Mouse (Mus musculus): ENCODE data around the gene Mlf2. TPM values are rescaled to one million over a fixed set of nuclear protein-coding genes. Genes with fewer than 3 reads are reported as not detected.

The Mlf2 gene
- polyA plus RNA-seq, 1 experiment from 2014 or later = 459 TPM

DNA sequence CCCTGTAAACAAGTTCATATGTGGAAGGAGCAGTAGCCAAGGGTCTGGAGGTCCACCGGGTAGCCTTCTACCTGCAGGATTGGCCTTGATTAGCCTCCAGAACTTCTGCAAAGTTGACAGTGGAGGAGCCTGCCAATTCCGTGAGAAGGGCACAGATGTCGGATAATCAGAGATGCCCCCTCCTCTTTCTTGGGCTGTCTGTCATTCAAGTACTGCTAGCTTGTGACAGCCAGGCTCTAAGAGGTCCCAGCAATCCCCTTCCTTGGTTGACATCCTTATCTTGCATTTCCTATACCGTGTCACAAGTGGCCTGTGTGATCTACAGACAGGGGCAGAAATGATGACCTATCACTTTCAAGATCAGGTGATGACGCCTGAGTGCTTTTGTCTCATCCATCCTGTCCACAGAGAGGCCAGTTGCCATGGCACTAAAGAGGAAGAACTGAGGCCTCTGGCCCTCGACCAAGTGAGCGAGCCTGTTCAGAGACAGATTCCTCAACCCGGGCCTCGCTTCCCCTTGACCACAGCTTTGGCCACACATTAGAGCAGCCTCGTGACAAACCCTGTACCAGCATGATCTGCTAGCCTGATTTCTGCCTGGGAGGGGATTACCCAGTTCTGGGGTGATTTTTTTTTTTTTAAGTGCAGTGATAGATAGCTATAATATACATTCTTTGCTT is 30.2 kb upstream of the Mlf2 start:
- Histone ChIP-seq H3K9ac (replicated peaks) (no peak overlapping the region), H3K36me3 (no peaks in the 10 kb centered on the region), H3K27me3 (no peaks in the 10 kb centered on the region), H3K9me3 (no peaks in the 10 kb centered on the region), H3K4me2 (replicated peaks) (no peak overlapping the region), H3K4me3 (no peak overlapping the region), H3K4me1 (peaks cover 26% of the 10 kb centered on the region), H3K27ac (replicated peaks) (no peak overlapping the region)
- WGBS = 50% methylated on average over 10 of the region's 10 CpGs
- ATAC-seq (ENCODE audit: low FRiP score, low read depth) = no peak

DNA sequence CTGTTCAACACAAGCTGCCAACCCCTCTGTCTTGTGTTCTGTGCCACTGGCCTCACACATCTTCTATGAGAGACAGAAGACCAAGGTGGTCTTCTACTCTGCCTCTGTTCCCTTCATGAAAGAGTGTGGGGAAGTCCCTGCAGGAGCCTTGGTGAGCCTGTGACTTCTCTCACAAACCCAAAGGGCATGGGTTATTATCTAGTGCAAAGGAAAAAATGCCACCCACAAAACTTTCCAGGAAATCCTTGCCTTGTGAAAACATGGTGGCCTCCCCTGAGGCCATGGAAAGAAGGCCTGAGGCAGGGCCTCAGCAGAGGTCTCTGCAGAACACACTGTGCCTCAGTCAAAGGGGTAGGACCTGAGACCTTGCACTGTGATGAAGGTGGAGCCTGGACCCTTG is 29.3 kb upstream of the Mlf2 start:
- Histone ChIP-seq H3K27ac (replicated peaks) (no peak overlapping the region), H3K9ac (replicated peaks) (no peak overlapping the region), H3K36me3 (no peaks in the 10 kb centered on the region), H3K27me3 (no peaks in the 10 kb centered on the region), H3K9me3 (no peaks in the 10 kb centered on the region), H3K4me3 (no peak overlapping the region), H3K4me1 (peaks cover 26% of the 10 kb centered on the region), H3K4me2 (replicated peaks) (no peak overlapping the region)
- ATAC-seq (ENCODE audit: low FRiP score, low read depth) = no peak

DNA sequence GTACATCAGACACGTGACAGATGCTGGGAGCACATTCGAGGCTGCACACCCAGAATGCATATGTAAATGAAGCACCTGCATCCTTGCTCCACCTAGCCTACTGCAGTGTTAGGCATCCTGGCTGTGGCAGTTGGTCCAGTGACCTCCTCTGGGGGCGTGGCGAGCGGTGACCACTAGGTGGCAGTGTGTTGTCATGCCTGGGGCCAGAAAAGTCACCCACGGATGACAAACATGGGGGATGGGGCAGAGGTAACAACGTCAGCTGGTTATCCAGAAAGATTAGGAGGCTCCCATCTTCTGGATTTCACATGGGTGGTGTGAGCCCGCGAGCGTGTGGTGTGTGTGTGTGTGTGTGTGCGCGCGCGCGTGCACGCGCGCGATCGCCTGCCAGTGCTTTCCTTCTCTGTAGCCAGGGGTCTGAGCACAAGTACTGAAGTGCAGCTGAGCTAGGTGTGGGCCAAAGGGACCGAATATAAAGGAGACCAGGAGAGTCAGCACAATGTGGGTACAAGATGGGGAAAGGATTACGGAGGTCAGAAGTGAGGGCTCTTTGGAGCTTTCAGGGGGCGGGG is 27.5 kb upstream of the Mlf2 start:
- H3K36me3 ChIP-seq = no peaks in the 10 kb centered on the region
- peak overlapping the region; percentile 45 for H3K4me3 ChIP-seq
- WGBS = under 1% methylated on average over 23 of the region's 23 CpGs
- no peaks in the 10 kb centered on the region for H3K9me3 ChIP-seq
- peak overlapping the region; percentile 80 for H3K9ac ChIP-seq (replicated peaks)
- H3K4me2 ChIP-seq (replicated peaks) = peak overlapping the region; percentile 71
- peak overlapping the region; percentile 99 for H3K27ac ChIP-seq (replicated peaks)
- peaks cover 26% of the 10 kb centered on the region for H3K4me1 ChIP-seq
- H3K27me3 ChIP-seq = peaks cover 8% of the 10 kb centered on the region
- ATAC-seq (ENCODE audit: low FRiP score, low read depth) = peak; percentile 87

DNA sequence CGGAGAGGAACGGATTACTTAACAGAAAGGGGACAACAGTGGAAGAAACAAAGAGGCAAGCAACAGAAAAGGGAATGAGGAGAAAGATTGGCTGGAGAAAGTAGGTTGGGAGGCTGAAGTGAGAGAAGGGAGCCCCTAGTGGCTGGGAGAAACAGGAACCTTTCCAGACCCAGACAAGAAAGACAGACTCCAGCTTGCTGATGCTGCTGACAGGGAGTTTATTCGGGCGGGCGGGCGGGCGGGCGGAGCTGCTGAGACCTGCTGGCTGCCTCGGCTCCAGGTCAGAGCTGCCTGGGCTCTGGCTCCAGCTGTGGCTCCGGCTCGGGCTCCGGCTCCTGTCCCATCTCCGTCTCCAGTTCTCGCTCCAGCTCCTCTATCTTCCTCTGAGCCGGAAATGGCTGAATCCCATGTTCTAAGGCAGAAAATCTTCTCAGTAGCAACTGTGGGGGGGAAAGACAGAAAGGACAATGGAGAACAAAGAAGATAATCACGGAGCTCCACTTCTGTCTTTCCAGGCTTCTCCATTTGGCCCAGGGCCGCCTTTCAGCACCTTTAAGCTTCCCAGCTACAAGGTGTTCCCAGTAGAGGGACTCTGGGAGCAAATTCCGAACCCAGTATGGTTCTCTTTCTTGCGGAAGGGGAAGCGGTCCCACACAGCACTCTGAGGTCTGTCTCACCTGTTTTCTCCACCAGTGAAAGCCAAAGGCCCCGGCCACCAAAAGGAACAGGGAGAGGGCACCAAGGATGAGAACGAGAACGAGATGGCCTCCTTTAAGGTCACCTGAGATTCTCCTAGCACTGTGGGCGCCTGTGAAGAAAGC is 26.8 kb upstream of the Mlf2 start:
- Histone ChIP-seq H3K27me3 (peaks cover 14% of the 10 kb centered on the region), H3K9me3 (no peaks in the 10 kb centered on the region), H3K4me2 (replicated peaks) (peak overlapping the region; percentile 71), H3K4me1 (peaks cover 26% of the 10 kb centered on the region), H3K36me3 (no peaks in the 10 kb centered on the region), H3K9ac (replicated peaks) (peak overlapping the region; percentile 80), H3K27ac (replicated peaks) (peak overlapping the region; percentile 99), H3K4me3 (peak overlapping the region; percentile 45)
- peak; percentile 57 for ATAC-seq (ENCODE audit: low FRiP score, low read depth)
- WGBS = 6% methylated on average over 24 of the region's 24 CpGs

DNA sequence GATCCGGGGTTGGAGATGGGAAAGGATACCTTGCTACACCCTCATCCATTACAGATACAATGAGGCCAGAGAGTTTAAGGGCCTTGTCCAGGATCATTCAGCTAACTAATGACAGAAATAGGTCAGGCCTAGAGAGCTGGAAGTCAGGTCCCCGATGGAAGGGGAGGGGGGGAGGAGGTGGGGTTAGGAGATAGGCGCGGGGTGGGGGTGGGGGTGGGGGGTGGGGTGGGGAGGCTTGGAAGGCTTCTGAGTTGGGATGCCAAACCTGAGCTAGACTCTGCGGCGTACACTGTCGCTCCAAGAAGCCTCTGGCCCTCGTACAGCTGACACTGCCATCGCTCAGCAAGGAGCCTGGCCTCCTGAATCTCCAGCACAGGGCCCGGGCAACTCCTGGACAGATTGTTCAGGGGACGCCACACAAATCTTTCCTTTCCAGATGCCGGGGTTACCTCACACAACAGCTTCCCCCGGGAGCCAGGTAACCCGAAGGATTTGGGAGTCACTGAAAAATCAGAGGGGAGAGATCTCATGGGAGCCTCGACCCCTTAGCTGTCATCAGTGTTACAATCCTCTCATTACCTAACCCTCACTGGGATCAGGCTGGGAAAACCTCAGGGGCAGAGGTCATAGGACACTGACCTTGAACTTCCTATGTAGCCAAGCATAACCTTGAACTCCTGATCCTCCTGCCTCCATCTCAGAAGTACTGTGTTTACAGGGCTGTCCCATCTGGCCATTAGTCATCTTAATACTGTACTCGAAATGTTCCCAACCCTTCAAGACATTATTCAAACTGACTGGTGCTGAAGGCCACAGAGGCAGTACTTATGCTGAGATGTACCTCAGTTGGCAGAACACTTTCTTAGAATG is 26.0 kb upstream of the Mlf2 start:
- Histone ChIP-seq H3K4me3 (peak overlapping the region; percentile 45), H3K9ac (replicated peaks) (peak overlapping the region; percentile 80), H3K27me3 (peaks cover 22% of the 10 kb centered on the region), H3K9me3 (no peaks in the 10 kb centered on the region), H3K36me3 (no peaks in the 10 kb centered on the region), H3K4me1 (peaks cover 32% of the 10 kb centered on the region), H3K27ac (replicated peaks) (peak overlapping the region; percentile 99), H3K4me2 (replicated peaks) (peak overlapping the region; percentile 71)
- 32% methylated on average over 13 of the region's 16 CpGs for WGBS
- no peak for ATAC-seq (ENCODE audit: low FRiP score, low read depth)

DNA sequence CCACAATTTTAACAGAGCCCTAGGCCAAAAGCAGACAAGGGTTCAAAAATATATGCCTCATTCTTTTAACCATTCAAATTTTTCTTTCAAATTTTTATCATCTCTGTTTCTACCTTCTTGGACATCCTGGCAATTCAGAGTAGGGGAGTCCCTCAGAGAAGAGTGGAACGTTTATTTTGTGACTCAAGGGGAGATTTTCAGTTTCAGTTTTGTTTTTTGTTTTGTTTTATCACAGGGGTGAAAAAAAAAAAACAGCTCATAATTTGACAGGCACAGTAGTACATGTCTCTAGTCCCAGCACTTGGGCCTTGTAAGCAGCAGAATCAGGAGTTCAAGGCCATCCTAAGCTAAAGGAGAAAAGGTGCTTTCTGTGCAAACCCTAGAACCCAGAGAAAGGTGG is 23.4 kb upstream of the Mlf2 start:
- WGBS = 85% methylated on average over 1 of the region's 1 CpGs
- Histone ChIP-seq H3K36me3 (0 out of 2 replicates have a peak, but pooled peaks cover 4% of the 10 kb centered on the region), H3K4me2 (replicated peaks) (no peak overlapping the region), H3K4me1 (peaks cover 44% of the 10 kb centered on the region), H3K4me3 (no peak overlapping the region), H3K27ac (replicated peaks) (no peak overlapping the region), H3K9ac (replicated peaks) (no peak overlapping the region), H3K27me3 (peaks cover 35% of the 10 kb centered on the region), H3K9me3 (no peaks in the 10 kb centered on the region)
- no peak for ATAC-seq (ENCODE audit: low FRiP score, low read depth)

DNA sequence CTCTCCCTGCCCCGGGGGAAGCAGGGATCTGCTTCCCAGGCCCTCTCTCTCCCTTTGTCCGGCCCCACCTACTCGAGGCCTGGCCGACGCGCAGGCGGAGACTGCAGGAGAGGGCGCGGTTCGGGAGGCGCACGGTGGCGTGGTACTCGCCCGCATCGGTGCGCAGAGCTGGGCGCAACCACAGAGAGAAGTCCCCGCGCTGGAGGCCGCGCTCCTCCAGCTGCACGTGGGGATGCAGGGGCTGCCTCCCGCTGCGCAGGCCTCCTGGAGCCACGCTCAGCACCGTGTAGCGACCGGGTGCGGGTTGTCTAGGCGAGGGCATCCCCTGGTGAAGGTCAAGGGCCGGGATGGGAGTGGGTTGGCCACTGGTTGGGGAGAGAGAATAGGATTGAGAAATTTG is 21.2 kb upstream of the Mlf2 start:
- H3K4me1 ChIP-seq = peaks cover 42% of the 10 kb centered on the region
- peaks cover 27% of the 10 kb centered on the region for H3K36me3 ChIP-seq
- ATAC-seq (ENCODE audit: low FRiP score, low read depth) = 0 out of 2 replicates have a peak, but pooled peaks have one; percentile 5
- H3K4me3 ChIP-seq = no peak overlapping the region
- no peaks in the 10 kb centered on the region for H3K9me3 ChIP-seq
- H3K27me3 ChIP-seq = peaks cover 35% of the 10 kb centered on the region
- no peak overlapping the region for H3K27ac ChIP-seq (replicated peaks)
- WGBS = 3% methylated on average over 29 of the region's 32 CpGs
- H3K9ac ChIP-seq (replicated peaks) = peak overlapping the region; percentile 41
- H3K4me2 ChIP-seq (replicated peaks) = peak overlapping the region; percentile 32

DNA sequence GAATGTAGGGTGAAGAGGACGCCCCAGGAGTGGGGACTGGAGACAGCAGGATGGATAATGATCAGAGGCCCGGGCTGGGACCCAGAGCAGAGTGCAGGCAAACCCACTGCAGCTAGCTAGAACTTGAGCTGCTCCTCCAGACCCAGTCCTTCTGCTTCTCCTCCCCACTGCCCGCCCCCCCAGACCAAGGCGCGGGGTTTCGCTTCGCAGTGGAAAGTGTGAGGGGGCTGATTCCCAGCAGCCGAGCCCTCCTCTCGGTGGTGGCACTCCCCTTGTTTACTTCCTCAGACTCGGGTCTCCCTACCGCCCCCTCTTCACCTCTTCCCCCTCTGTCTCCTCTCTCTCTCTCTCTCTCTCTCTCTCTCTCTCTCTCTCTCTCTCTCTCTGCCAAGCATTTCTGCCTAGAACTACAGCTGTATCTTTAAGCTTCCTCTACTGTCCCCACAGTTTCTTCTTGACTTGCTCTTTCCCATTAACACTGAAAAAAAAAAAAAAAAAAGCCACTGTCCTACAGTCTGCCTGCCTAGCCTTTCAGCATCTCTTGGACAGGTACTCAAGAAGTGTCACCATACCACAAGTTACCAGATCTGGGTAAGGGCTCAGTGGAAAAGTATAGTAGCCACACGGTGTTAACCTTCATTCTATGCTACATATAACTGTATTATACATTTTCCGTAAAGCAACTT is 19.5 kb upstream of the Mlf2 start, which contains the start of gene Lag3:
TSS of gene Lag3 (minus strand) at position 173 of the 686 bp plus-strand sequence.
- Histone ChIP-seq H3K9me3 (no peaks in the 10 kb centered on the region), H3K27me3 (peaks cover 35% of the 10 kb centered on the region), H3K9ac (replicated peaks) (peak within 1 kb of the TSS; percentile 4; the same call in 1 of the 2 replicates), H3K4me1 (peaks cover 50% of the 10 kb centered on the region), H3K27ac (replicated peaks) (0 out of 2 replicates have a peak within 1 kb of the TSS, but pooled peaks have one; percentile 3), H3K4me2 (replicated peaks) (no peak within 1 kb of the TSS), H3K36me3 (peaks cover 28% of the 10 kb centered on the region), H3K4me3 (no peak within 1 kb of the TSS)
- WGBS = 22% methylated on average over 11 of the region's 13 CpGs
- no peak for ATAC-seq (ENCODE audit: low FRiP score, low read depth)

DNA sequence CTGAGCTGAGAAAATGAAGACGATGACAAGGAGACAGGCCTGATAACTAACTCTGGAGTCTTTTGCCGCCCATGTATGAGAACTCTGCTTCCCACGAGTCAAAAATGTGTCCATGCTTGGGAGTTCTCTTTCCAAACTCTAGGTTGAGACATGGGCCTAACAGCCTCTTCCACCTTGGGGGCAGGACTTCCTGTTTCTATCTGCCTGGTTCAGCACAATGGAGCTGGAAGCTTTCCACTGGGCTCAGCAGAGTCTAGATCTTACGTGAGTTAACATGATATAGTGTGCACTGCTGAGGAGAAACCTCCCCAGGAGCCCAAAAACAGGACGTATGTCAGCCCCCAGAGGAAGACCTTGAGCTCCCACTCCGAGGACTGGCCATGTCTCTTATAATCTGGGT is 18.0 kb upstream of the Mlf2 start:
- Histone ChIP-seq H3K4me1 (peaks cover 52% of the 10 kb centered on the region), H3K27me3 (peaks cover 32% of the 10 kb centered on the region), H3K9me3 (no peaks in the 10 kb centered on the region), H3K4me2 (replicated peaks) (no peak overlapping the region), H3K9ac (replicated peaks) (no peak overlapping the region), H3K4me3 (no peak overlapping the region), H3K27ac (replicated peaks) (peak overlapping the region; percentile 100), H3K36me3 (peaks cover 28% of the 10 kb centered on the region)
- ATAC-seq (ENCODE audit: low FRiP score, low read depth) = no peak
- 67% methylated on average over 6 of the region's 6 CpGs for WGBS

DNA sequence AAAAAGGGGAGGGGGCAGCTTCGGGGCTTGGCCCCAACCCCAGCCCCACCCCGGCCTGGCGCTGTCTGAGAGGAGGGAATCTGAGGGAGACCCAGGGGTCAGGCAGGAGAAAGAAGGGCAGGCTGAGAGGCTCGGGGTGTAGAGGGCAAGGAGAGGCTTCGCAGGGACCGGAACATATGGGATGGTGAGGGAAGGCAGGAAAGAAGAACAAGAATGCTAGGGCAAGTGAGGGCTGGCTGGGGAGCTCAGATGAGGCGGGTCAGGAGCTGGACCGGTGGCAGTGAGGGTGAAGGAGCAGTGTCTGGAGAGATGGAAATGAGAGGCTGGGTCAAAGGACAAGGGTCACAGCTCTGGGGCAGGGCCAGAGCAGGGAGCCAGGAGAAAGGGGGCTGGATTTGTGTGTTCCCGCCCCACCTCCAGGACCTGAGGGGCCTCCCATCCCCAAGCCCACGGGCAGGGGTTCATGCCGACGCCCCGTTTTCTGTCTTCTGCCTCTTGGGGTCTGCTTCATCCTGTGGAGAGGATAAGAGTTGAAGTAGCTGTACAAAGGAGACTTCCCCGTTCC is 17.4 kb upstream of the Mlf2 start:
- Histone ChIP-seq H3K9ac (replicated peaks) (peak overlapping the region; percentile 99), H3K27ac (replicated peaks) (peak overlapping the region; percentile 100), H3K9me3 (no peaks in the 10 kb centered on the region), H3K4me2 (replicated peaks) (0 out of 2 replicates have a peak overlapping the region, but pooled peaks have one; percentile 98), H3K27me3 (peaks cover 26% of the 10 kb centered on the region), H3K4me3 (peak overlapping the region; percentile 2; the same call in 1 of the 2 replicates), H3K36me3 (peaks cover 28% of the 10 kb centered on the region), H3K4me1 (peaks cover 58% of the 10 kb centered on the region)
- no peak for ATAC-seq (ENCODE audit: low FRiP score, low read depth)
- WGBS = 51% methylated on average over 14 of the region's 14 CpGs

Measured in midbrain, embryonic 12.5 days (tissue).